Mouse (Mus musculus) heart, embryonic 14.5 days (tissue): ENCODE measurements around the gene 4931423N10Rik. TPM values are rescaled to one million over a fixed set of nuclear protein-coding genes. Genes with fewer than 3 reads are reported as not detected.

ENCODE experiments used
- ATAC-seq: fragments of 200-750 bp; cut with Nextera tagmentation; 2 replicates; pipeline ENCODE4 v1.8.0; 2017; ENCODE audit warnings: low read depth, moderate TSS enrichment; ENCODE audit not compliant: insufficient number of reproducible peaks, insufficient read depth, low FRiP score
- H3K27ac ChIP-seq, 2 experiments: fragments of 200-500 bp in 1 of 2; fragments of 300-500 bp in 1 of 2; sonication (generic) in 1 of 2; replicated peaks in 1 of 2; 2 replicates each; pipeline ENCODE4 v1.5.1; 2012 to 2014; ENCODE audit warnings: low read depth in 2 of 2, low read length in 2 of 2, control low read depth in 1 of 2, mild to moderate bottlenecking in 1 of 2, mixed read lengths in 1 of 2; ENCODE audit not compliant: control insufficient read depth in 1 of 2, insufficient read depth in 1 of 2
- H3K27me3 ChIP-seq: fragments of 300-500 bp; sonication (generic); 2 replicates; pipeline ENCODE4 v1.6.1; 2014; ENCODE audit warnings: mild to moderate bottlenecking, low read length, control low read depth; ENCODE audit not compliant: control insufficient read depth, insufficient read depth
- H3K36me3 ChIP-seq: fragments of 300-500 bp; sonication (generic); 2 replicates; pipeline ENCODE4 v1.6.1; 2014; ENCODE audit warnings: mild to moderate bottlenecking, control low read depth, low read length, mixed read lengths; ENCODE audit not compliant: control insufficient read depth, insufficient read depth
- H3K4me1 ChIP-seq, 2 experiments: fragments of 200-500 bp in 1 of 2; fragments of 300-500 bp in 1 of 2; sonication (generic) in 1 of 2; 2 replicates each; pipeline ENCODE4 v1.6.1; 2012 to 2014; ENCODE audit warnings: low read length in 2 of 2, control low read depth in 1 of 2, mixed read lengths in 1 of 2; ENCODE audit not compliant: control insufficient read depth in 2 of 2, insufficient read depth in 2 of 2
- H3K4me2 ChIP-seq: fragments of 300-500 bp; sonication (generic); 2 replicates; pipeline ENCODE4 v1.6.1; 2014; ENCODE audit warnings: mild to moderate bottlenecking, low read length
- H3K4me3 ChIP-seq, 2 experiments: fragments of 200-500 bp in 1 of 2; fragments of 300-500 bp in 1 of 2; sonication (generic) in 1 of 2; 2 replicates each; pipeline ENCODE4 v1.5.1; 2012 to 2014; ENCODE audit warnings: low read length in 2 of 2, mild to moderate bottlenecking in 2 of 2, control low read depth in 1 of 2, low read depth in 1 of 2, moderate library complexity in 1 of 2; ENCODE audit not compliant: control insufficient read depth in 1 of 2, insufficient read depth in 1 of 2
- H3K9ac ChIP-seq: fragments of 300-500 bp; sonication (generic); 2 replicates; pipeline ENCODE4 v1.6.1; 2014; ENCODE audit warnings: mild to moderate bottlenecking, low read length
- H3K9me3 ChIP-seq: fragments of 300-500 bp; sonication (generic); 2 replicates; pipeline ENCODE4 v1.6.1; 2016; ENCODE audit warnings: low read length, control low read depth; ENCODE audit not compliant: control insufficient read depth
- WGBS: fragments of 180-500 bp; shearing (Covaris S2); extraction: QIAGEN DNeasy Blood & Tissue Kit; methylation state at CpG from one replicate; pipeline ENCODE4 v1.1.7; 2014; 5-methylcytosine and 5-hydroxymethylcytosine counted together
- polyA plus RNA-seq: library from polyadenylated mRNA; unstranded; fragments of >200 nt; fragmentation: Nextera tagmentation; extraction: Ambion mirVana; gene quantifications from 2 replicates; pipeline ENCODE4 v1.2.1, GENCODE M21; 2014

Gene 4931423N10Rik
- not detected in 2 replicates for polyA plus RNA-seq

GRCm38 (mm10) chr2:23207070-23207526 lies at the start of gene 4931423N10Rik:
Gene 4931423N10Rik (plus strand): TSS chr2:23207476.
- H3K4me2 ChIP-seq = no peak within 1 kb of the TSS
- WGBS = 76% methylated on average over 15 of the region's 15 CpGs
- H3K27ac ChIP-seq = no peak within 1 kb of the TSS
- H3K4me3 ChIP-seq = no peak within 1 kb of the TSS
- H3K27me3 ChIP-seq = no peaks in the 10 kb centered on the region
- no peaks in the 10 kb centered on the region for H3K9me3 ChIP-seq
- ATAC-seq = no peak
- H3K9ac ChIP-seq = no peak within 1 kb of the TSS
- no peaks in the 10 kb centered on the region for H3K36me3 ChIP-seq
- peaks cover 0 to 3% of the 10 kb centered on the region in 2 experiments; a peak in 2 of 4 replicates for H3K4me1 ChIP-seq

- no peak for ATAC-seq
- Histone ChIP-seq H3K36me3 (peaks cover 93% of the 10 kb centered on the region), H3K4me3 (no peak overlapping the region), H3K4me2 (no peak overlapping the region), H3K27ac (no peak overlapping the region), H3K4me1 (no peaks in the 10 kb centered on the region), H3K9ac (no peak overlapping the region), H3K27me3 (no peaks in the 10 kb centered on the region), H3K9me3 (no peaks in the 10 kb centered on the region)
- WGBS = 64% methylated on average over 3 of the region's 3 CpGs
These were observed 35.0 kb upstream of the 4931423N10Rik start for GRCm38 (mm10) chr2:23172305-23172704.

- no peak overlapping the region for H3K4me2 ChIP-seq
- H3K27ac ChIP-seq = no peak overlapping the region
- H3K9me3 ChIP-seq = no peaks in the 10 kb centered on the region
- 89% methylated on average over 1 of the region's 1 CpGs for WGBS
- H3K9ac ChIP-seq = no peak overlapping the region
- peaks cover 86% of the 10 kb centered on the region for H3K36me3 ChIP-seq
- H3K4me3 ChIP-seq = no peak overlapping the region
- no peaks in the 10 kb centered on the region for H3K27me3 ChIP-seq
- ATAC-seq = no peak
- no peaks in the 10 kb centered on the region for H3K4me1 ChIP-seq
These were observed 12.9 kb upstream of the 4931423N10Rik start for GRCm38 (mm10) chr2:23194366-23194765.

GRCm38 (mm10) chr2:23201034-23201433 lies 6.2 kb upstream of the 4931423N10Rik start:
- no peak overlapping the region for H3K4me3 ChIP-seq
- H3K9me3 ChIP-seq = no peaks in the 10 kb centered on the region
- H3K4me1 ChIP-seq = peaks cover 0 to 3% of the 10 kb centered on the region in 2 experiments; a peak in 2 of 4 replicates
- H3K9ac ChIP-seq = no peak overlapping the region
- H3K27ac ChIP-seq = no peak overlapping the region
- 45% methylated on average over 1 of the region's 1 CpGs for WGBS
- no peak for ATAC-seq
- H3K36me3 ChIP-seq = peaks cover 43% of the 10 kb centered on the region
- no peak overlapping the region for H3K4me2 ChIP-seq
- no peaks in the 10 kb centered on the region for H3K27me3 ChIP-seq

GRCm38 (mm10) chr2:23202900-23203670 lies 4.2 kb upstream of the 4931423N10Rik start:
- WGBS = 47% methylated on average over 15 of the region's 15 CpGs
- Histone ChIP-seq H3K4me1 (peaks cover 0 to 3% of the 10 kb centered on the region in 2 experiments; a peak in 2 of 4 replicates), H3K4me3 (no peak overlapping the region), H3K36me3 (peaks cover 29% of the 10 kb centered on the region), H3K27ac (no peak overlapping the region), H3K9ac (no peak overlapping the region), H3K9me3 (no peaks in the 10 kb centered on the region), H3K4me2 (no peak overlapping the region), H3K27me3 (no peaks in the 10 kb centered on the region)
- ATAC-seq = no peak

- Histone ChIP-seq H3K4me1 (no peaks in the 10 kb centered on the region), H3K9ac (no peak overlapping the region), H3K4me2 (no peak overlapping the region), H3K4me3 (no peak overlapping the region), H3K27me3 (no peaks in the 10 kb centered on the region), H3K36me3 (no peaks in the 10 kb centered on the region), H3K9me3 (no peaks in the 10 kb centered on the region), H3K27ac (no peak overlapping the region)
- no peak for ATAC-seq
- WGBS = 73% methylated on average over 5 of the region's 5 CpGs
These were observed 6.4 kb downstream of the 4931423N10Rik start for GRCm38 (mm10) chr2:23213661-23214060.

- ATAC-seq = no peak
- H3K9me3 ChIP-seq = no peaks in the 10 kb centered on the region
- no peak overlapping the region for H3K4me2 ChIP-seq
- H3K36me3 ChIP-seq = no peaks in the 10 kb centered on the region
- no peak overlapping the region for H3K9ac ChIP-seq
- H3K4me3 ChIP-seq = no peak overlapping the region
- H3K27me3 ChIP-seq = no peaks in the 10 kb centered on the region
- 58% methylated on average over 6 of the region's 7 CpGs for WGBS
- H3K4me1 ChIP-seq = no peaks in the 10 kb centered on the region
- no peak overlapping the region for H3K27ac ChIP-seq
These were observed 17.9 kb downstream of the 4931423N10Rik start for GRCm38 (mm10) chr2:23225199-23225598.
